Mouse (Mus musculus) liver, embryonic 14.5 days (tissue): Measurements from ENCODE around the gene Mfsd5.

ENCODE experiments used
- CTCF ChIP-seq: IDR thresholded peaks from 2 replicates; pipeline ENCODE4 v1.5.1; 2016; ENCODE audit warnings: antibody characterized with exemption, low read depth, control low read depth
- EP300 ChIP-seq: IDR thresholded peaks from 2 replicates; pipeline ENCODE4 v1.6.1; 2016; ENCODE audit warnings: antibody characterized with exemption, low read depth

DNA sequence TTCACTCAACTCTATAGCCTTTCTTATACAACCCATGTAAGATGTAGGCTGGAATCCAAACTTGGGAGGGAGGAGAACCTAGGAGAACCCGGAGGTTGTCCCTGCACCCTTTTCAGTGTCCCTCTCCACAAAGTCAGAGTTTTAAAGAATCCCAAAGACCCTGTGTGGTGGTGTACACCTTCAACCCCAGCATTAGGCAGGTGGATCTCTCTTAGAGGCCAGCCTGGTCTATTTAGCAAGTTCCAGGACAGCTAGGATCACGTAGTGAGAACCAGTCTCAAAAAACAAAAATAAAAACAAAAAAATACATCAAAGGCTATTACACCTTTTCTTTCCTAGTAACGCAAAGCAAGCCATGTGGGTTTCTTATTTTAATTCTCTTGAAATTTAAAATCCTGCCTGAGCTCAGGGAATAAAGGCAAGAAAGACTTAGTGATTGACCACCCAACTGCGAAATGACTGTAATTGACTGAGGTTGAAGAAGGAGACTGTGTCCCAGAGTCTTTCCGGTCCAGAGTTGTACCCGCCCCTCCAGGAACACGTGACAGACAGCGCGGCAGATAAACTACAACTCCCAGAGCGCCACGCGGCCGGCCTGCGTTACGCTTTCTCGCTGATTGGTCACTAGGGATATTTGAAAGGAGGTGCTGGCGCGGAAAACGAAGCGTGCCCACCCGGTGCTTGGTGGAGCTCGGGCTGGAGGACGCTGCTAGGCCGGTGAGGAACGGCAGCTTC, 16.5 kb downstream of the Mfsd5 start, which contains the start of gene Espl1:
- no peak for TF ChIP-seq CTCF
- TF ChIP-seq EP300: no peak
